Mouse (Mus musculus): Measurements from ENCODE around the gene Scgb1c1. TPM values are rescaled to one million over a fixed set of nuclear protein-coding genes. Genes with fewer than 3 reads are reported as not detected.

Gene Scgb1c1
- polyA plus RNA-seq, 1 experiment from 2014 or later = not detected

DNA sequence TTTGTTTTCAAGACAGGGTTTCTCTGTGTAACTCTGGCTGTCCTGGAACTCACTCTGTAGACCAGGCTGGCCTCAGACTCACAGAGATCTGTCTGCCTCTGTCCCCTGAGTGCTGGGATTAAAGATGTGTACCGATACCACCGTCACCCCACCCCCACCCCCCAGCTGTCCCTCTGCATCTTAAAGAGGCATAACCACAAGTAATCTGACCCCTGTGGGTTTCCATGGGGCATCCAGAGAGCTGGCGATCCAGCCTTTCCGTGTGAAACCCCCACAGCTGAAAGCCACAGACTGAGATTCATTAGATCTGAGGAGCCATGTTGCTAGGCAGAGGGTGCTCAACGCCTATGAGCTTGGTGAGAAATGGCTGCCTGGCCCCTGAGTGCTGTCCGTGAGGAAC is 14.7 kb downstream of the Scgb1c1 start:
- Histone ChIP-seq H3K4me1 (ENCODE audit: control insufficient read depth, insufficient read depth, low read length) (peaks cover 23% of the 10 kb centered on the region), H3K4me2 (ENCODE audit: low read length) (no peak overlapping the region), H3K4me3 (ENCODE audit: low read depth, low read length) (no peak overlapping the region), H3K36me3 (ENCODE audit: control insufficient read depth, insufficient read depth, low read length) (peaks cover 30% of the 10 kb centered on the region), H3K27me3 (ENCODE audit: control insufficient read depth, insufficient read depth, low read depth, low read length) (no peaks in the 10 kb centered on the region), H3K27ac (ENCODE audit: low read length) (no peak overlapping the region), H3K9me3 (replicated peaks; ENCODE audit: control insufficient read depth, low read length, poor library complexity, severe bottlenecking) (no peaks in the 10 kb centered on the region), H3K9ac (ENCODE audit: low read depth, low read length) (no peak overlapping the region)
- ATAC-seq = no peak
- WGBS = 63% methylated on average over 6 of the region's 6 CpGs

DNA sequence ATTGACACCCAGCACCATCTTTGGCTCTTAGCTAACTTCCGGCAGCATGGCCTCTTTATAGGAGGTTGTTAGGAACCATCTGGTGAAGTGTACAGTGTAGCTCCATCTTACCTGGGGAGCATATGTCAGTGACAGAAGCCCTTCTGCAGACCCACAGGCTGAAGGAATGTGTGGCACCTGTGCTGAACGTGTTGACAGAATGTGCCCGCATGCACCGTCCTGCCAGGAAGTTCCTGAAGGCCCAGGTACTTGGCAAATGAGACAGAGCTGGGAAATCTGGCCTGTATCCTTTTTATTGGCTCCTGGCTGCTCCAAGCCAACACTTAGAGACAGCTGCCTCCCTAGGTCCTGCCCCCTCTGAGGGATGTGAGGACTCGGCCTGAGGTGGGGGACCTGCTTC is 15.4 kb downstream of the Scgb1c1 start:
- Histone ChIP-seq H3K4me1 (ENCODE audit: control insufficient read depth, insufficient read depth, low read length) (peaks cover 16% of the 10 kb centered on the region), H3K36me3 (ENCODE audit: control insufficient read depth, insufficient read depth, low read length) (peaks cover 30% of the 10 kb centered on the region), H3K4me2 (ENCODE audit: low read length) (no peak overlapping the region), H3K4me3 (ENCODE audit: low read depth, low read length) (no peak overlapping the region), H3K27ac (ENCODE audit: low read length) (no peak overlapping the region), H3K9ac (ENCODE audit: low read depth, low read length) (no peak overlapping the region), H3K9me3 (replicated peaks; ENCODE audit: control insufficient read depth, low read length, poor library complexity, severe bottlenecking) (no peaks in the 10 kb centered on the region), H3K27me3 (ENCODE audit: control insufficient read depth, insufficient read depth, low read depth, low read length) (no peaks in the 10 kb centered on the region)
- 89% methylated on average over 5 of the region's 5 CpGs for WGBS
- no peak for ATAC-seq

DNA sequence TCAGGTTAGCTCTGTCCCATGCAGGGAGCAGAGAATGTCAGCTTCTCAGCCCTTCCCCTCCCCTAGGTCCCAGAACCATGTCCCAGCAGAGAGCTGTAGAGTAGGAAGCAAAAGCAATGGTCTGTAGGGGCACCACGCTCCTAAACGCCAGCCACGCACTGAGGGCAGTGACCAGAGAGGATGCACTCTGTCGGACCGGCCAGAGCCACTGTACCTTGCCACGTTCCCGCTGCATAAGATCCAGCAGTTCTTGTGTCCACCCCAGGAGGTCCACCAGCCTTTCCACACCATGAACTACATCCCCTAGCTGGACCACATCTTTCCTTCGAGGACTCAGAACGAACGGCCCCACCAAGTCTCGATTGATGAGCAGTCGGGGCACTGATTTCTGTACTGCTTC is 19.4 kb downstream of the Scgb1c1 start:
- H3K27me3 ChIP-seq (ENCODE audit: control insufficient read depth, insufficient read depth, low read depth, low read length) = no peaks in the 10 kb centered on the region
- no peak for ATAC-seq
- H3K36me3 ChIP-seq (ENCODE audit: control insufficient read depth, insufficient read depth, low read length) = peaks cover 30% of the 10 kb centered on the region
- no peak overlapping the region for H3K9ac ChIP-seq (ENCODE audit: low read depth, low read length)
- H3K27ac ChIP-seq (ENCODE audit: low read length) = no peak overlapping the region
- 92% methylated on average over 12 of the region's 12 CpGs for WGBS
- H3K9me3 ChIP-seq (replicated peaks; ENCODE audit: control insufficient read depth, low read length, poor library complexity, severe bottlenecking) = no peaks in the 10 kb centered on the region
- no peak overlapping the region for H3K4me3 ChIP-seq (ENCODE audit: low read depth, low read length)
- H3K4me1 ChIP-seq (ENCODE audit: control insufficient read depth, insufficient read depth, low read length) = 0 out of 2 replicates have a peak, but pooled peaks cover 2% of the 10 kb centered on the region
- no peak overlapping the region for H3K4me2 ChIP-seq (ENCODE audit: low read length)

DNA sequence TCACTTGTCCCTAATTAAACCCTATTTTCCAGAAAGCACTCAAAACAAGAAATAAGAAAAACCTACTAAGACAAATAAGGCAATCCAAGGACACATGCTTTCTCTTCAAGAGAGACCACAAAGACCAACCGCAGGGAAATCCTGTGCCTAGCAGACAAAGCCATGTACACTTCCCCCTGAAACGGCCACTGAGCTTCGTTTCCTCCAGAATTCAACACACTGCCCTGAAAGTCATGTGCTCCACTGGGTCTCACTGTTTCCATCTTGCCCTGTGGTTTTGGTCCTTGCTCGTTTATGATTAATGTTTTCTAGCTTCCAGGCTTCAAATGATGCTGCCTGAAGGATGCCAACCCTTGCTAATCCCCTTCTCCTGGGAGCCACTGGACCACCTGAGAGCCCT is 28.9 kb downstream of the Scgb1c1 start:
- H3K36me3 ChIP-seq (ENCODE audit: control insufficient read depth, insufficient read depth, low read length) = peaks cover 11% of the 10 kb centered on the region; the same call in 1 of the 2 replicates
- 87% methylated on average over 4 of the region's 4 CpGs for WGBS

DNA sequence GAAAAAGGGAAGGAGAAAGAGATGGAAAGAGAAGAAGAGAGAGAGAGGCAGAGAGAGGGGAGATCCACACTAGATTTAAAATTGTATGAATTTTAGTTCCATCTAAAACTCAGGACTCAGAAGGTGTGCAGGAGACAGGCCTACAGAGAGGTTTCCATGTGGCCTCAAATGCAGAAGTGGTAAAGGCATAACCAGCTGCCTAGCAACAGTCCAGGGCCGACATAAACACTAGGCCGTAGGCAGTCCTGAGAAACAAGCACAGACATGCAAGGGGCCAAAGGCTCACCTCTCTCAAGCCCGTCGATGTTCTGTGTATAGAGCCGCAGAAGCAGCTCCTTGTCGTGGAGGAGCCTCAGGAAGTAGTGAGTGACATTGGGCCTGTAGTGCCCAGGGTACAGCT is 32.0 kb downstream of the Scgb1c1 start:
- no peak overlapping the region for H3K27ac ChIP-seq (ENCODE audit: low read length)
- no peak overlapping the region for H3K4me2 ChIP-seq (ENCODE audit: low read length)
- no peaks in the 10 kb centered on the region for H3K9me3 ChIP-seq (replicated peaks; ENCODE audit: control insufficient read depth, low read length, poor library complexity, severe bottlenecking)
- 83% methylated on average over 6 of the region's 6 CpGs for WGBS
- H3K36me3 ChIP-seq (ENCODE audit: control insufficient read depth, insufficient read depth, low read length) = peaks cover 9% of the 10 kb centered on the region; the same call in 1 of the 2 replicates
- H3K4me3 ChIP-seq (ENCODE audit: low read depth, low read length) = no peak overlapping the region
- peaks cover 5% of the 10 kb centered on the region for H3K4me1 ChIP-seq (ENCODE audit: control insufficient read depth, insufficient read depth, low read length)
- no peak for ATAC-seq
- no peaks in the 10 kb centered on the region for H3K27me3 ChIP-seq (ENCODE audit: control insufficient read depth, insufficient read depth, low read depth, low read length)
- no peak overlapping the region for H3K9ac ChIP-seq (ENCODE audit: low read depth, low read length)

More for the DNA sequence above, 28.9 kb downstream of the Scgb1c1 start:
- Histone ChIP-seq H3K4me3 (ENCODE audit: low read depth, low read length) (no peak overlapping the region), H3K4me1 (ENCODE audit: control insufficient read depth, insufficient read depth, low read length) (no peaks in the 10 kb centered on the region), H3K4me2 (ENCODE audit: low read length) (no peak overlapping the region), H3K9me3 (replicated peaks; ENCODE audit: control insufficient read depth, low read length, poor library complexity, severe bottlenecking) (no peaks in the 10 kb centered on the region), H3K9ac (ENCODE audit: low read depth, low read length) (no peak overlapping the region), H3K27me3 (ENCODE audit: control insufficient read depth, insufficient read depth, low read depth, low read length) (no peaks in the 10 kb centered on the region), H3K27ac (ENCODE audit: low read length) (no peak overlapping the region)
- ATAC-seq = no peak

DNA sequence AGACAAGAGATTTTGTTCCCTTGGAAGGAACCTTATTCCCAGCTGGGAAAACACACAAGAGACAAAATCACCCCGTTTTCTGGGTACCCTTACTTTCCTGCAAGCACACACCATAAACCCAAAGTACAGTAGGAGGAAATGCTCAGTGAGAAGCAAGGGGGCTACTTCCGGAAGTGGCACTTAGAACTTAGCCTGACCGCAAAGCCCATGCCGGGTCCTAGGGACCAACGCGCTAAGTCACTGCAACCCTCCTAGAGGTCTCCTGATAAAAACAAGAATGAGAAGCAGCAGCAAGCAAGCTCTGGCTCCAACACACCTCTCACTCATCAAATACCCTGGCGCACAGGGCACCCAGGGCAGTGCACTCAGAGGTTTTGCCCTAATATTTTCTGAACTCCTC is 34.0 kb downstream of the Scgb1c1 start:
- Histone ChIP-seq H3K4me1 (ENCODE audit: control insufficient read depth, insufficient read depth, low read length) (peaks cover 16% of the 10 kb centered on the region), H3K36me3 (ENCODE audit: control insufficient read depth, insufficient read depth, low read length) (peaks cover 9% of the 10 kb centered on the region; the same call in 1 of the 2 replicates), H3K27me3 (ENCODE audit: control insufficient read depth, insufficient read depth, low read depth, low read length) (no peaks in the 10 kb centered on the region), H3K4me2 (ENCODE audit: low read length) (no peak overlapping the region), H3K27ac (ENCODE audit: low read length) (no peak overlapping the region), H3K9ac (ENCODE audit: low read depth, low read length) (no peak overlapping the region), H3K9me3 (replicated peaks; ENCODE audit: control insufficient read depth, low read length, poor library complexity, severe bottlenecking) (no peaks in the 10 kb centered on the region), H3K4me3 (ENCODE audit: low read depth, low read length) (no peak overlapping the region)
- no peak for ATAC-seq
- WGBS = 90% methylated on average over 7 of the region's 7 CpGs

DNA sequence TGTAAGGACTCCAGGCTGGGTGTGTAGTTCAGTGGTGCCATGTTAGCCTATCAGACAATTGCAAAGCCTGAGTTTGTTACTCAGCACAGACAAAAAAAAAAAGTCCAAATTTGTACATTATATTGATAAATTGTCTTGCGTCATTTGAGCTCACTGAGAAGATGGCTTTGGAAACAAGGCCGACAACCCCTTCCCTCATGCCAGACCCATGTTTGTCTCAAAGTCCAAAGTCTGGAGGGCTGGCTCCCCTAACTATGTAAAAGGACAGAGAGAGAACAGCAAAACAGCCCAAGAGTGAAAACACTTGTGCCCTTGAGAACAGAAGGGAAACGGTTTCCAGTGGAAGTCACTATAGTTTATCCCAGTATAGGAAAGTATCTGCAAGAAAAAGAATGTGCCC is 35.1 kb downstream of the Scgb1c1 start:
- H3K4me2 ChIP-seq (ENCODE audit: low read length) = no peak overlapping the region
- no peak for ATAC-seq
- no peaks in the 10 kb centered on the region for H3K9me3 ChIP-seq (replicated peaks; ENCODE audit: control insufficient read depth, low read length, poor library complexity, severe bottlenecking)
- no peak overlapping the region for H3K27ac ChIP-seq (ENCODE audit: low read length)
- no peaks in the 10 kb centered on the region for H3K27me3 ChIP-seq (ENCODE audit: control insufficient read depth, insufficient read depth, low read depth, low read length)
- H3K4me1 ChIP-seq (ENCODE audit: control insufficient read depth, insufficient read depth, low read length) = peaks cover 16% of the 10 kb centered on the region
- 96% methylated on average over 3 of the region's 3 CpGs for WGBS
- H3K9ac ChIP-seq (ENCODE audit: low read depth, low read length) = no peak overlapping the region
- no peak overlapping the region for H3K4me3 ChIP-seq (ENCODE audit: low read depth, low read length)
- H3K36me3 ChIP-seq (ENCODE audit: control insufficient read depth, insufficient read depth, low read length) = peaks cover 7% of the 10 kb centered on the region; the same call in 1 of the 2 replicates

DNA sequence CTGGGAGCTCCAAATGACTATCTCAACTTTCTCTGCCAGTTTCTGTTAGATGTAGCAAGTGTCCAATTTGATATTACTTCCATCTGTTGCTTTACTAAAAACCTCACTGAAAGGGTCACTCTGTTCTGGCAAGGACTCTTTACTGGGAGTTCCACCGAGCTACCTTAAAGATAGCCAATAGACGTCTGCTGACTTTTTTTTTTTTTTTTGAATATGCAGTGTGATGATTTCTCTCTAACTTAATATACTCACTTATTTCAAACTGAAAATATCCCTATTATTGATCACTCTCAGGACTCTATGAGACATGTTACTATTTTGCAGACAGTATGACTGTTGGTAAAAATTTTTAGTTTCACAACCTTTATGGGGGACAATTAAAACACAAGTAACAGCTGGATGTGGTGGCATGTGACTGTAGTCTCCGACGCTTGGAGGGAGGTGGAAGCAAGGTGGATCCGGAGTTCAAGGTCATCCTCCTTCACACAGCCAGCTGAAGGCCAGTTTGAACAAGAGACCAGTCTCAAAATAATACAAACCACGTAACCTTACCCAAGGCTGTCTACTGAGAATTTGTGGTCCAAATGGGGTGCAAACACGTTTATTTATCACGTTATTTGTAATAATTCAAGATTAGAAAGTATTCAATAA is 35.6 kb downstream of the Scgb1c1 start:
- Histone ChIP-seq H3K27me3 (ENCODE audit: control insufficient read depth, insufficient read depth, low read depth, low read length) (no peaks in the 10 kb centered on the region), H3K4me1 (ENCODE audit: control insufficient read depth, insufficient read depth, low read length) (peaks cover 16% of the 10 kb centered on the region), H3K4me2 (ENCODE audit: low read length) (peak overlapping the region; percentile 71), H3K9ac (ENCODE audit: low read depth, low read length) (peak overlapping the region; percentile 82), H3K36me3 (ENCODE audit: control insufficient read depth, insufficient read depth, low read length) (peaks cover 7% of the 10 kb centered on the region; the same call in 1 of the 2 replicates), H3K9me3 (replicated peaks; ENCODE audit: control insufficient read depth, low read length, poor library complexity, severe bottlenecking) (no peaks in the 10 kb centered on the region), H3K4me3 (ENCODE audit: low read depth, low read length) (peak overlapping the region; percentile 94), H3K27ac (ENCODE audit: low read length) (peak overlapping the region; percentile 93)
- 23% methylated on average over 8 of the region's 8 CpGs for WGBS
- no peak for ATAC-seq

DNA sequence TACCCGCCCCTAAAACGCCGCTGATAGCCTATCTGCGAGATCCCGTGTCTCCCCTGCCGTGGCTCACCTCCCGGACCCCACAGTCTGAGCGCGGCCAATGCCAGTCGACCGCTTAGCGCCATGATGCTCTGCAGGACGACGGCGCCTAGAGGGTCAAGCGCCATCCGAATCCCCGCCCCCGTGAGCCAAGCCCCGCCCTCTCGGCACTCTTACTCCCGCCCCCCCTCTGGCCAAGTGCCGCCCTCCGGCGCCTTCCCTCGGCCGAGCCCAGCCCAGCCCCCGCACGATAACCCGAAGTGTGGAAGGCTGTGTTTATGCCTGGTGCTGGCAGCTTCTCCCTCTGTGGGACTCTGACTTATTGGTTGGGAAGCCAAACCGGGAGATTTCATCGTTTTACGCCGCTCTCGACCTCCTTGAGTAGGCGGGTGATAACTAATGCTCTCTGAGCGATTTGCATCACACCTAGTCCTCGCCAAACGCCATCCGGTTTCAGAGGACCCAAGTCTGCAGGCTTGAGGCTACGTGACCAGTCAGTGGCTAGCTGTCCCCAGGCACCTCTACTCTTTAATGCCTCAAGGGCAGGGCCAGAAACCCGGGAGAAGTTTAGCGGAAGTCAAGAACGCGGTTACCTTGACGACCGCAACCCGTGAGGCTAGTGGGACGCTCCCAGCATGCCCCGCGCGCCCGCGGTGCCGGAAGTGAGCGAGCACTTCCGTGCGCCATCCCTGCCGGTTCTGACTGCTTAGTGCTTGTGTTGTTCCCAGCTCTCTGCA is 36.5 kb downstream of the Scgb1c1 start, which contains the start of the genes Psmd13 and Sirt3:
Gene Psmd13 (plus strand): TSS at position 273 of the 773 bp plus-strand sequence.
Gene Sirt3 (minus strand): TSS at position 614 of the 773 bp plus-strand sequence.
- Histone ChIP-seq H3K9ac (ENCODE audit: low read depth, low read length) (peak within 1 kb of the TSS; percentile 82), H3K27me3 (ENCODE audit: control insufficient read depth, insufficient read depth, low read depth, low read length) (no peaks in the 10 kb centered on the region), H3K4me2 (ENCODE audit: low read length) (peak within 1 kb of the TSS; percentile 71), H3K36me3 (ENCODE audit: control insufficient read depth, insufficient read depth, low read length) (peaks cover 10% of the 10 kb centered on the region), H3K9me3 (replicated peaks; ENCODE audit: control insufficient read depth, low read length, poor library complexity, severe bottlenecking) (no peaks in the 10 kb centered on the region), H3K4me3 (ENCODE audit: low read depth, low read length) (peak within 1 kb of the TSS; percentile 94), H3K27ac (ENCODE audit: low read length) (peak within 1 kb of the TSS; percentile 93), H3K4me1 (ENCODE audit: control insufficient read depth, insufficient read depth, low read length) (peaks cover 16% of the 10 kb centered on the region)
- WGBS = under 1% methylated on average over 57 of the region's 59 CpGs
- ATAC-seq = peak; percentile 97
